Mouse (Mus musculus) intestine, embryonic 15.5 days (tissue): ENCODE data around the gene Srrd. TPM values are rescaled to one million over a fixed set of nuclear protein-coding genes. Genes with fewer than 3 reads are reported as not detected.

ENCODE experiments used
- ATAC-seq: fragments of 200-750 bp; cut with Nextera tagmentation; 2 replicates; pipeline ENCODE4 v1.8.0; 2017; ENCODE audit warnings: moderate TSS enrichment, moderate library complexity
- H3K27ac ChIP-seq: fragments of 300-500 bp; sonication (generic); 2 replicates; pipeline ENCODE4 v1.5.1; 2015; ENCODE audit warnings: mild to moderate bottlenecking, inconsistent platforms
- H3K27me3 ChIP-seq: fragments of 300-500 bp; sonication (generic); replicated peaks from 2 replicates; pipeline ENCODE4 v1.6.1; 2015; ENCODE audit warnings: inconsistent platforms
- H3K36me3 ChIP-seq: fragments of 300-500 bp; sonication (generic); 2 replicates; pipeline ENCODE4 v1.6.1; 2015; ENCODE audit warnings: inconsistent platforms
- H3K4me1 ChIP-seq: fragments of 300-500 bp; sonication (generic); replicated peaks from 2 replicates; pipeline ENCODE4 v1.6.1; 2015; ENCODE audit warnings: inconsistent platforms
- H3K4me2 ChIP-seq: fragments of 300-500 bp; sonication (generic); replicated peaks from 2 replicates; pipeline ENCODE4 v1.6.1; 2015; ENCODE audit warnings: mild to moderate bottlenecking, inconsistent platforms
- H3K4me3 ChIP-seq: fragments of 300-500 bp; sonication (generic); replicated peaks from 2 replicates; pipeline ENCODE4 v1.5.1; 2015; ENCODE audit warnings: inconsistent platforms
- H3K9ac ChIP-seq: fragments of 300-500 bp; sonication (generic); 2 replicates; pipeline ENCODE4 v1.6.1; 2015; ENCODE audit warnings: inconsistent platforms
- H3K9me3 ChIP-seq: fragments of 300-500 bp; sonication (generic); 2 replicates; pipeline ENCODE4 v1.6.1; 2016; ENCODE audit warnings: inconsistent platforms
- WGBS: fragments of 180-500 bp; shearing (Covaris S2); methylation state at CpG from one replicate; pipeline ENCODE4 v1.1.7; 2015; 5-methylcytosine and 5-hydroxymethylcytosine counted together
- polyA plus RNA-seq: library from polyadenylated mRNA; unstranded; fragments of >200 nt; fragmentation: Nextera tagmentation; extraction: Ambion mirVana; gene quantifications from 2 replicates; pipeline ENCODE4 v1.2.1, GENCODE M21; 2015

Gene Srrd
- 32.2 and 35.4 TPM in 2 replicates for polyA plus RNA-seq

DNA sequence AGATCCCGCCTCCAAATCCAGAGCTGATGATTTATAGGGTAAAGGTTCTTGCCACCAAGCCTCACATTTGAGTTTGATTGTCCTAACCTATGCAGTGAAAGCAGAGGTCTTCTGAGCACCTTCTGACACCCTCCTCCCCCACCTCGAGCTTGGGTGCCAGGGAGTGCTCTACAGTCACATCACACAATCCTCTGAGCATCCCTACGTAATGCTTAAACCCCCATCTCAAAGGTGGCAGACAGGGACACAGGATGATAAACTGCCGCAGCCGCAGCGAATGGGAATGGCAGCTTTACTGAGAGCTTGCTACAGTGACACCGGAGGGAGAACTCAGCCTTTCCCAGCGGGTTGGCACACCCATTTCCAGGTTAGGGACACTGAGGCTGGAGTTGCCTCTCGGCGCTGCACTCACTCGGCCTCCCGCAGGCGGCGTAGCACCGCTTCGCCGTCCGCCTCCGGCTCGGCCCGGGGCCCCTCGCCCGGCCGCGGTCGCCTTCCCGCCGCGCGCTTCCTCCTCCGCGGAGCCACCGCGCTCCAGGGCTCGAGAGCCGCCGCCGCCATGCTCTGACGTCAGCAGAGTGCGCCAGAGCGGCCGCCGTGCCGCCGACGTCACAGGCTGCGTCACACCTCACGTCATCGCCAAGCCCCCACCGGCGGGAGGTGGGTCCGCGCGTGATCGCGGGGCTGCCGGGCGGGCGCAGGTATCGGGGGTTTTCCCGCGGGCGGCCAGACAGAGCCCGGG is at the start of gene Srrd, which contains the start of gene Hps4:
Gene Srrd, minus strand, starts transcription at position 578 of the 742 bp plus-strand sequence.
Gene Hps4, plus strand, starts transcription at position 621 of the 742 bp plus-strand sequence.
- Histone ChIP-seq H3K36me3 (peaks cover 22% of the 10 kb centered on the region), H3K4me1 (peaks cover 24% of the 10 kb centered on the region), H3K9ac (peak within 1 kb of the TSS; percentile 80), H3K4me3 (peak within 1 kb of the TSS; percentile 95), H3K27me3 (no peaks in the 10 kb centered on the region), H3K27ac (peak within 1 kb of the TSS; percentile 67), H3K4me2 (peak within 1 kb of the TSS; percentile 77), H3K9me3 (no peaks in the 10 kb centered on the region)
- ATAC-seq, result peak; percentile 72
- 2% methylated on average over 64 of the region's 64 CpGs for WGBS

DNA sequence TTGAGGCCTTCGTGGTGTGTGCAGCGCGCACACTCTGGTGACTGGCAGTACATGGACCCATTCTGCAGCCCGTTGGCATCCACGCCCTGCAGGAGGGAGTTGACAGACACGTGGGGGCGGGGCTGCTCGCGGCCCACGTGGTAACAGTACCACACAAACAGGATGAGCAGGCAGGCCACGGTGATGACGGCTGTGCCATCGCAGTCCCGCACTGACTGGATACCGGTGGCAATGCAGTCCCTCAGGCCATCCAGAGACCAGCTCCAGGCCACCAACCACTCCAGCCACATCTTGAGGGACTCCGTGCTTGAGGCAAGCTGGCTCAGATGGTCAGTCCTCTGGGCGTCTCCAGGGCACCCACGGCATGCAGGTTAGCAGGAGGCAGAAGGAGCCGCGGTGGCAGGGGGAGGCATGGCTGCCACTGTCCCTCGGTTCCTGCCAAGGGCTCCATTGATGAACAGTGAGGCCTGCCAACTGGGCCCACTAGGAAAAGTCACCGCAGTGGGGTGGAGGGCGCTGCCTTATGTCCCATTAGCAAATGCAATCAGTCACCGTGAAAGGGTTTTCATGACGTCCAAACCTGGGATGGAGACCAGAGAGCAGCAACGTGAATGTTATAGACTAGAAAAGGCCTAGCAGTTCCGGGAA is 49.0 kb upstream of the Srrd start:
- H3K9ac ChIP-seq, result no peak overlapping the region
- peaks cover 8% of the 10 kb centered on the region; the same call in 1 of the 2 replicates for H3K4me1 ChIP-seq
- H3K4me3 ChIP-seq, result no peak overlapping the region
- no peak overlapping the region for H3K4me2 ChIP-seq
- no peaks in the 10 kb centered on the region for H3K9me3 ChIP-seq
- peaks cover 25% of the 10 kb centered on the region for H3K27me3 ChIP-seq
- H3K27ac ChIP-seq, result no peak overlapping the region
- ATAC-seq, result no peak
- H3K36me3 ChIP-seq, result no peaks in the 10 kb centered on the region
- 65% methylated on average over 27 of the region's 27 CpGs for WGBS

DNA sequence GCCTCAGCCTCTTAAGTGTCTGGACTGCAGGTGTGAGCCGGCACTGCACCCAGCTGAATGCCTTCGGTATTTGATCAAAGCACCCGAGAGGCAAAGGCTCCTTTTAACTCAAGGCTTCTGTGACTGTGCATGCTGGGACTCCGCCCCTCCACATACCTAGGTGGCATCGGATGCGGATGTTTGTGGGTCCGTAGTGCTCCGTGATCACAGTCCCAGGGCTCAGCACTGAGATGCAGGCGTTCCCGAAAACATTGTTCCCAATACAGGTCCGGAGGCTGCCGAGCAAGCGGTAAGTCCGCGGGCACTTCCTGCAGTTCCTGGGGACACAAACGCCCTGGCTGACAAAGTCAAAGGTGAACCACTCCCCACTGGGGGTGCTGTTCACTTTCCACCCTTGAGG is 48.2 kb upstream of the Srrd start:
- 56% methylated on average over 16 of the region's 16 CpGs for WGBS
- H3K4me3 ChIP-seq, result no peak overlapping the region
- peaks cover 25% of the 10 kb centered on the region for H3K27me3 ChIP-seq
- no peak overlapping the region for H3K4me2 ChIP-seq
- H3K36me3 ChIP-seq, result no peaks in the 10 kb centered on the region
- no peak overlapping the region for H3K9ac ChIP-seq
- peaks cover 8% of the 10 kb centered on the region; the same call in 1 of the 2 replicates for H3K4me1 ChIP-seq
- H3K27ac ChIP-seq, result no peak overlapping the region
- ATAC-seq, result no peak
- no peaks in the 10 kb centered on the region for H3K9me3 ChIP-seq

DNA sequence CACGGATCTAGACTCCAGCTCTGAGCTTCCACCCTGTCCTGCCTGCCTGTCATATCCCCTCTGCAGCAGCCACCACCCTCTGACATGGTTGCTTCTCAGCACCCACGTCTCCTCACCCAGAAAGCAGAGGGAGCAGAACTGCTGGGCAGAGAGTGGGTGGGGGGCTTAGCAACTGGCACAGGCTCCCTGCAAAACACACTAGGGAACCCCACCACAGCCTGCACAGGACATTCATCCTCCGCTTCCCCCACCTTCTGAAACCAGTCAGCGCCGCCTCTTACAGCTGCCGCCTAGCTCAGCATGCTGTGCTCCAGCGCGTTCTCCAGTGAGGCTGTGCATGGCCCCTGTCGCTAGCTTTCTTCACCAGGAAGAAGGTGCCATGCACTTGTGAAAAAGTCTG is 46.5 kb upstream of the Srrd start:
- H3K4me3 ChIP-seq, result no peak overlapping the region
- ATAC-seq, result no peak
- H3K27ac ChIP-seq, result no peak overlapping the region
- WGBS, result 77% methylated on average over 9 of the region's 9 CpGs
- H3K36me3 ChIP-seq, result no peaks in the 10 kb centered on the region
- peaks cover 2% of the 10 kb centered on the region; the same call in 1 of the 2 replicates for H3K4me1 ChIP-seq
- no peaks in the 10 kb centered on the region for H3K9me3 ChIP-seq
- H3K4me2 ChIP-seq, result no peak overlapping the region
- H3K9ac ChIP-seq, result no peak overlapping the region
- H3K27me3 ChIP-seq, result peaks cover 20% of the 10 kb centered on the region

DNA sequence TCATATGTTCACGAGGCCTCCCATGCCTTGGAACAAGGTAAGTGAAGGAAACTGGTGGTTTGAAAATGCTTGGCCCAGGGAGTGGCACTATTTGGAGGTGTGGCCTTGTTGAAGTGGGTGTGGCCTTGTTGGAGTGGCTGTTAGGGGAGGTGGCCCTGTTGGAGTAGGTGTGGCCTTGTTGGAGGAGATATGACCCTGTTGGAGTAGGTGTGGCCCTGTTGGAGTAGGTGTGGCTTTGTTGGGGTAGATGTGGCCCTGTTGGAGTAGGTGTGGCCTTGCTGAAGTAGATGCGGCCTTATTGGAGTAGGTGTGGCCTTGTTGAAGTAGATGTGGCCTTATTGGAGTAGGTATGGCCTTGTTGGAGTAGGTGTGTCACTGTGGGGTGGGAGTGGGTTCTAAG is 43.1 kb upstream of the Srrd start:
- WGBS, result 71% methylated on average over 2 of the region's 2 CpGs
- H3K4me1 ChIP-seq, result no peaks in the 10 kb centered on the region; the same call in 1 of the 2 replicates
- ATAC-seq, result peak; percentile 69
- no peak overlapping the region for H3K4me3 ChIP-seq
- H3K4me2 ChIP-seq, result no peak overlapping the region
- H3K27ac ChIP-seq, result no peak overlapping the region
- H3K36me3 ChIP-seq, result no peaks in the 10 kb centered on the region
- no peaks in the 10 kb centered on the region for H3K9me3 ChIP-seq
- 0 out of 2 replicates have a peak, but pooled peaks cover under 1% of the 10 kb centered on the region for H3K27me3 ChIP-seq
- no peak overlapping the region for H3K9ac ChIP-seq

DNA sequence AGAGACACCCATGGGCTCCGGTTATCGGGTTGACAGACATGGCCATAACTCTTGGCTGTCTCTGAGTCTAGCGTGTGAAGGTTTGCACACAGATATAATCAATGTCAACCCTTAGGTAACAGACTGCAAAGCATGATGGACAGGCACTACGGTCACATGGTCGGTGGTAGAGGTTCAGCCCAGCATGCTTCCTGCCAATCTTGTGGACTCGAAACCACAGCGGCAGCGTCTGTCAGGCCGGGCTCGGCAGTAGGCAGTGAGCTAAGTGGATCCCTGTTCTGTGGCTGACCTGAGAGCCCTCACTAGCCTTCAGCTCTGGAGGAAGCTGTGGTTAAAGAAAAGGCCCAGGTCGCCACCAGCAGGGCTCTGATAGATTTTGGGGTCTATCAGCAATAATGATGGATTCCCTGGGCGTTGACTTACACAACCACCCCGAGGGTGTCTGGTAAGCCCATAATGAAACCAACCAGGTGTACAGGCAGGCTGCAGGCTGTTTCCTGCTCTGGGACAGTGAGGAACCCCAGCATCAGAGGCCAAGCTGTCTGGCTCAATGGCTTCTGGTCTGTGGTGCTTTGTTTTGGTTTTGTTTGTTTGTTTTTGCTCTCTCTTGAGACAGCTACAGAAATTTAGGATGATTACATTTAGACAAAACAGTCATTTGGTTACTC is 42.1 kb upstream of the Srrd start:
- 88% methylated on average over 13 of the region's 13 CpGs for WGBS
- Histone ChIP-seq H3K9me3 (no peaks in the 10 kb centered on the region), H3K27ac (no peak overlapping the region)

DNA sequence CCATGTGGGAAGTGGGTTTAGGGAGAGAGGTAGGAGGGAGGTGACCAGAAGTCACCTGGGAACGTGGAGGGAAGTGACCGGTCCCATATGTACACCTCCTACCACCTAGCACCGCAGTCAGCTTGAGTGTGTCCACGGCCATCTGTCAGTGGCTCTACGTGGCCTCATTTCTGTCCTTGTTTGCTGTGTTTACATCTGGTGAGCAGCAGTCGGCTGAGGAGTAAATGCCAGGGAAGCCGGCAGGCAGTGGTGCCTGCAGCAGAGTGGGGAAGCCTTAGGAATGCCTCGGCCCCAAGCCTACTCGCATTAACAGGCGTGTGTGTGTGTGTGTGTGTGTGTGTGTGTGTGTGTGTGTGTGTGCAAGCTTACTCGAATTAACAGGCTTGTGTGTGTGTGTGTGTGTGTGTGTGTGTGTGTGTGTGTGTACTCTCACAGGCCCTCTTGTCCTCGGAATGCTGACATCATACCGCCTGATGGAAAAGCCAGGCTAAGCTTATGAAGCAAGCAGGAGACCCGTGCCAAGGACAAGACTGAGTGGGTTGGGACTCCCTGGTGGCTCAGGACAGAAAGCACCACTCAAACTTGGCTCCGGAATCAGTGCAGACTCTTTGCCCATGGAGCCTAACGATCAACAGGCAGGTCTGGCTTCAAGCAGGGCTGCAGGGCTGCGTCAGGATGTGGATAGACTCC is 39.9 kb upstream of the Srrd start:
- H3K9ac ChIP-seq, result no peak overlapping the region
- H3K4me1 ChIP-seq, result no peaks in the 10 kb centered on the region; the same call in 1 of the 2 replicates
- WGBS, result 38% methylated on average over 17 of the region's 17 CpGs
- H3K9me3 ChIP-seq, result no peaks in the 10 kb centered on the region
- no peak overlapping the region for H3K4me2 ChIP-seq
- no peaks in the 10 kb centered on the region for H3K27me3 ChIP-seq
- H3K27ac ChIP-seq, result 0 out of 2 replicates have a peak overlapping the region, but pooled peaks have one; percentile 27
- 0 out of 2 replicates have a peak, but pooled peaks cover 5% of the 10 kb centered on the region for H3K36me3 ChIP-seq
- H3K4me3 ChIP-seq, result no peak overlapping the region
- 0 out of 2 replicates have a peak, but pooled peaks have one; percentile 33 for ATAC-seq

More for the DNA sequence above, 42.1 kb upstream of the Srrd start:
- Histone ChIP-seq H3K27me3 (no peaks in the 10 kb centered on the region), H3K4me3 (no peak overlapping the region), H3K4me1 (no peaks in the 10 kb centered on the region; the same call in 1 of the 2 replicates), H3K9ac (no peak overlapping the region), H3K4me2 (no peak overlapping the region), H3K36me3 (no peaks in the 10 kb centered on the region)
- ATAC-seq, result no peak

DNA sequence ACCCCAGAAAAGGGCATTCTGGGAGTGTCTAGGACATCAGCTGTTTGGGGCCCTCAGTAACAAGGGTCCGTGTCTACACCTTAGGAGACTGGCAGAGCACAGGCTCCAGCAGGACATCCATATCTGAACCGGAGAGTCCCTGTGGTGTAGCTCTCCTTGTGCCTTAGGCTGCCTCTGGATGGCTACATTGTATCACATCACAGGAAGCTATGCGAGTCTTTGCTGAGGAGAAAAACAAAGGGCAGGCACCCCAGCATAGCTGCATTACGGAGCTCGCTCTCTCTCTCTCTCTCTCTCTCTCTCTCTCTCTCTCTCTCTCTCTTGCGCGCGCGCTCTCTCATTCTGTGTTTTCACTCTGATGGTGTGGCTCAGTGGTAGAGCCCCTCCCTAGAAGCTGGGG is 39.2 kb upstream of the Srrd start:
- H3K27me3 ChIP-seq, result no peaks in the 10 kb centered on the region
- H3K9ac ChIP-seq, result no peak overlapping the region
- H3K36me3 ChIP-seq, result 0 out of 2 replicates have a peak, but pooled peaks cover 5% of the 10 kb centered on the region
- no peak overlapping the region for H3K27ac ChIP-seq
- H3K4me1 ChIP-seq, result no peaks in the 10 kb centered on the region; the same call in 1 of the 2 replicates
- no peak for ATAC-seq
- no peak overlapping the region for H3K4me2 ChIP-seq
- whole genome bisulfite sequencing, result 56% methylated on average over 9 of the region's 9 CpGs
- no peaks in the 10 kb centered on the region for H3K9me3 ChIP-seq
- H3K4me3 ChIP-seq, result no peak overlapping the region

DNA sequence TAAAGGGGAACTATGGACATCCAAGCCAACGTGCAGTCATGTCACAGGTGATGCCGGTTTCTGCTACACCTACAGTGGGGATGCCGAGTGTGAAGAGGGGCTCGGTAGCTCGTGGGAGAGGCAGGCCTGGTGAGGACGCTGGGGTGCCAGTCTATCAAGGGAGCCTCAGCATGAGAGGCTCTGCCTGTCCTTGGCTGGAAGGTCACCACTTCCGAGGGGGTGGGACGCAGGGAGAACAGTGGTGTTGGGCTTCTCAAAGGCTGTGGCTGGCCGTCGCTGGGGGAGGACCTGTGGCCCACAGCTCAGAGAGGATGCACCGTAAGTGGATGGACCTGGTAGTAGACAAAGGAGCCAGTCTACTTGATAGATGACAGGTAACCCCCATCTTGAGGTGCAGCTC is 38.3 kb upstream of the Srrd start:
- ATAC-seq, result no peak
- Histone ChIP-seq H3K4me2 (no peak overlapping the region), H3K9ac (no peak overlapping the region), H3K27ac (no peak overlapping the region), H3K4me1 (no peaks in the 10 kb centered on the region; the same call in 1 of the 2 replicates), H3K4me3 (no peak overlapping the region), H3K9me3 (no peaks in the 10 kb centered on the region), H3K36me3 (0 out of 2 replicates have a peak, but pooled peaks cover 5% of the 10 kb centered on the region), H3K27me3 (no peaks in the 10 kb centered on the region)
- WGBS, result 82% methylated on average over 11 of the region's 11 CpGs

DNA sequence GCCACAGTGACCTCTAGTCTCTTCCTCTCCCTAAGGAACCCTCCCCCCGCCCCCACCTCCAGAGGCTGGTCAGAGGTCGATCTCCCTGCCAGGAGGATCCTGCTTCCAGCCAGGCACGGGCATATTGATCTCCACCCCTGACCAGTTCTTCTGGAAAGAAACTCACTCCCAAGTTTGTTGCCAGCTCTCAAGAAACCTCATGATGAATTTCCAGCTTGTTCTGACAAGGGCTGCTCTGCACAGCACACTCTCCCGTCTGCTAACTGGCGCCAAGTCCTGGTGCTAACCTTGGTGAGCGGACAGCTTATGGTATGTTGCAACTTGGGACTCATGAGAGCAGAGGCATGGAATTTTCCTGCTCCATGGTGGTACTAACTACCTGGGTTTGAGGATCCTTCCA is 35.9 kb upstream of the Srrd start:
- Histone ChIP-seq H3K4me2 (no peak overlapping the region), H3K36me3 (peaks cover 15% of the 10 kb centered on the region; the same call in 1 of the 2 replicates), H3K27me3 (no peaks in the 10 kb centered on the region), H3K4me3 (no peak overlapping the region), H3K9me3 (no peaks in the 10 kb centered on the region), H3K9ac (no peak overlapping the region), H3K4me1 (no peaks in the 10 kb centered on the region; the same call in 1 of the 2 replicates), H3K27ac (no peak overlapping the region)
- WGBS, result 73% methylated on average over 6 of the region's 6 CpGs
- no peak for ATAC-seq

DNA sequence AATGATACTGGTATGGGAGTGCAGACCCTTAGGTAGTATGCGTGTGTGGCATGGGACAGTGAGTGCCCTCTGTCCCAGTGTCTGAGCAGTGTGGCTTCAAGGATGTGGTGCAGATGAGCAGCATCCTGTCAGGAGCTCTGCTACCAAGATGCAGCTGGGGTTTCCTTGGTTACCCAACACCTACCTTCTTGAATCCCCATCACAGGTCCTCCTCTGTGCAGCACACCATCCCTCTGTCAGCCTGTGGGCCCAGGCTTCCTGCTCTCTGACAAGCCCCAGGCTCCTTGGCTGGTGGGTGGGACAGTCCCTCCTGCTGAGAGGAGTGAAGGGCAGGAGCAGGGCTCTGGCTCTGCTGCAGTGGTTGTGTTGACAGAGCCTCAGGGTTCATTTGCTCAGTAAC is 34.5 kb upstream of the Srrd start:
- no peaks in the 10 kb centered on the region for H3K9me3 ChIP-seq
- WGBS, result 96% methylated on average over 1 of the region's 1 CpGs
- H3K27ac ChIP-seq, result no peak overlapping the region
- H3K9ac ChIP-seq, result no peak overlapping the region
- H3K4me3 ChIP-seq, result no peak overlapping the region
- H3K36me3 ChIP-seq, result peaks cover 15% of the 10 kb centered on the region; the same call in 1 of the 2 replicates
- no peaks in the 10 kb centered on the region for H3K4me1 ChIP-seq
- no peak overlapping the region for H3K4me2 ChIP-seq
- H3K27me3 ChIP-seq, result no peaks in the 10 kb centered on the region
- no peak for ATAC-seq
